In the genomic region with DNA sequence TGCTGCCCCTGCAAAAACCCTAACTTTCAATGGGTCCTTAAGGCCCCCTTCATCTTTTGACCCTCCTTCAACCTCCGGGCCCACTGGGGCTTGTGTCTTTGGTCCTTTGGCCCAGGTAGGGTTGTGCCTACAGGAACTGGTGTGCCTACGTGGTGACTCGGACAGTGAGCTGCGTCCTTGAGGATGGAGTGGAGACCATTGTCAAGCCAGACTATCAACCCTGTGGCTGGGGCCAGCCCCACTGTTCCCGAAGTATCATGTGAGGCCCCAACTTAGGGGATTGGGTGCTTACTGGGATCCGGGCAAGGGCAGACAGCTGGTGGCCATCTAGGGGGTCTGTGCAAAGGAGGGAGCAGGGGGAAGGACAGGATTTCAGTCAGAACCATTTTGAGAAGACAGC, we compare ENCODE assay signal across 9 mouse cellular contexts. TPM values are rescaled to one million over a fixed set of nuclear protein-coding genes. Genes with fewer than 3 reads are reported as not detected.
A peak's percentile ranks its signal among the peaks of the same experiment; 100 is the strongest.
DNase-seq lines count a peak whose midpoint lies in the region; ATAC-seq lines count a peak whose summit lies in the region.
"Had no signal": no experiment of that assay in that cellular context is flagged by ENCODE, and none has a peak within 500 bp of the region (broad histone marks: within the 10 kb centered on the region; RNA-seq: fewer than 3 reads in every experiment).

No protein-coding gene starts in this region.

- no peaks in the 10 kb centered on the region for H3K9me3 ChIP-seq in kidney, embryonic 14.5 days (ENCODE audit: control insufficient read depth, low read length)
- H3K9me3 ChIP-seq in forebrain, embryonic 14.5 days (replicated peaks; ENCODE audit: control insufficient read depth, low read length): no peaks in the 10 kb centered on the region
- H3K9me3 ChIP-seq in liver, embryonic 11.5 days (ENCODE audit: control insufficient read depth, low read length): no peaks in the 10 kb centered on the region
- H3K9me3 ChIP-seq: G1E had no signal

- no peaks in the 10 kb centered on the region for H3K27me3 ChIP-seq in kidney, embryonic 14.5 days (ENCODE audit: control insufficient read depth, insufficient read depth, low read length)
- H3K27me3 ChIP-seq in forebrain, embryonic 14.5 days (replicated peaks; ENCODE audit: control insufficient read depth, insufficient read depth, low read length): no peaks in the 10 kb centered on the region
- H3K27me3 ChIP-seq in liver, embryonic 11.5 days (replicated peaks; ENCODE audit: control insufficient read depth, insufficient read depth, low read length): no peaks in the 10 kb centered on the region

- H3K4me3 ChIP-seq in kidney, embryonic 14.5 days (ENCODE audit: low read length): peak overlapping the region; percentile 60
- peak overlapping the region; percentile 55 for H3K4me3 ChIP-seq in brown adipose tissue, adult 24 weeks (ENCODE audit: insufficient read depth, low read depth, low read length)
- no peak overlapping the region for H3K4me3 ChIP-seq in forebrain, embryonic 14.5 days (ENCODE audit: low read depth, low read length)
- peak overlapping the region; percentile 65 for H3K4me3 ChIP-seq in liver, embryonic 11.5 days (ENCODE audit: low read depth, low read length)

- DNase-seq in kidney, adult 18-20 months: no peak
- no peak for DNase-seq in forebrain, embryonic 14.5 days (ENCODE audit: low spot score)
- no peak for DNase-seq in liver, embryonic 11.5 days (ENCODE audit: low spot score)
- DNase-seq in frontal cortex, postnatal 36 days (ENCODE audit: low spot score in 2 of 2): no peak
- DNase-seq in testis, postnatal 14 days (ENCODE audit: low spot score): no peak
- no peak for DNase-seq in urinary bladder, adult 18-20 months (ENCODE audit: low spot score in 2 of 2)

- peak overlapping the region; percentile 96; the same call in 1 of the 2 replicates for H3K27ac ChIP-seq in kidney, embryonic 14.5 days (ENCODE audit: low read depth, low read length)
- H3K27ac ChIP-seq in brown adipose tissue, adult 24 weeks (replicated peaks; ENCODE audit: low read depth, low read length): peak overlapping the region; percentile 79
- no peak overlapping the region for H3K27ac ChIP-seq in forebrain, embryonic 14.5 days (ENCODE audit: low read depth, low read length)
- H3K27ac ChIP-seq in liver, embryonic 11.5 days (ENCODE audit: low read depth, low read length): peak overlapping the region; percentile 84

- H3K4me1 ChIP-seq in kidney, embryonic 14.5 days (ENCODE audit: control insufficient read depth, insufficient read depth, low read length): peaks cover 50% of the 10 kb centered on the region
- H3K4me1 ChIP-seq in brown adipose tissue, adult 24 weeks (ENCODE audit: control insufficient read depth, insufficient read depth, insufficient read length, low read length): peaks cover 38% of the 10 kb centered on the region
- peaks cover 13% of the 10 kb centered on the region for H3K4me1 ChIP-seq in forebrain, embryonic 14.5 days (ENCODE audit: control insufficient read depth, insufficient read depth, low read length)
- peaks cover 59% of the 10 kb centered on the region for H3K4me1 ChIP-seq in liver, embryonic 11.5 days (replicated peaks; ENCODE audit: control insufficient read depth, insufficient read depth, low read length)

- H3K9ac ChIP-seq in kidney, embryonic 14.5 days (ENCODE audit: low read depth, low read length): peak overlapping the region; percentile 74
- peak overlapping the region; percentile 29; the same call in 1 of the 2 replicates for H3K9ac ChIP-seq in forebrain, embryonic 14.5 days (ENCODE audit: low read length)
- peak overlapping the region; percentile 73 for H3K9ac ChIP-seq in liver, embryonic 11.5 days (ENCODE audit: low read depth, low read length)

- H3K4me2 ChIP-seq in kidney, embryonic 14.5 days (replicated peaks; ENCODE audit: low read depth, low read length): peak overlapping the region; percentile 61
- H3K4me2 ChIP-seq in forebrain, embryonic 14.5 days (ENCODE audit: low read length): 0 out of 2 replicates have a peak overlapping the region, but pooled peaks have one; percentile 3
- peak overlapping the region; percentile 67 for H3K4me2 ChIP-seq in liver, embryonic 11.5 days

- H3K36me3 ChIP-seq in kidney, embryonic 14.5 days (ENCODE audit: control insufficient read depth, insufficient read depth, low read length): peaks cover 33% of the 10 kb centered on the region
- H3K36me3 ChIP-seq in forebrain, embryonic 14.5 days (ENCODE audit: control insufficient read depth, insufficient read depth, low read length): no peaks in the 10 kb centered on the region
- H3K36me3 ChIP-seq in liver, embryonic 11.5 days (ENCODE audit: control insufficient read depth, insufficient read depth, low read length): peaks cover 19% of the 10 kb centered on the region
- H3K36me3 ChIP-seq: G1E had no signal

- ATAC-seq in kidney, embryonic 14.5 days (ENCODE audit: low FRiP score, low TSS enrichment): no peak
- no peak for ATAC-seq in forebrain, embryonic 14.5 days
- ATAC-seq in liver, embryonic 11.5 days (replicated peaks; ENCODE audit: low FRiP score): no peak

- 59% methylated on average over 6 of the region's 6 CpGs for WGBS in kidney, embryonic 14.5 days
- WGBS in forebrain, embryonic 14.5 days: 84% methylated on average over 6 of the region's 6 CpGs
- 36% methylated on average over 6 of the region's 6 CpGs for WGBS in liver, embryonic 11.5 days

RNA-seq across cellular contexts. Expression of gene Emilin1, which starts 1.6 kb away (rescaled TPM):
- 170 and 191 TPM in 2 replicates for polyA plus RNA-seq in kidney, embryonic 14.5 days (2014; fragmentation: Nextera tagmentation; extraction: Ambion mirVana)
- 2.4 and 3.6 TPM in 2 replicates for polyA plus RNA-seq in brown adipose tissue, adult 24 weeks (2012; ENCODE audit: insufficient read depth, insufficient read length, missing spikeins)
- 8.6 and 11.6 TPM in 2 replicates for polyA plus RNA-seq in forebrain, embryonic 14.5 days (2014; fragmentation: Nextera tagmentation; extraction: Ambion mirVana)
- polyA plus RNA-seq in liver, embryonic 11.5 days (2014; fragmentation: Nextera tagmentation; extraction: Ambion mirVana): 89.5 and 95.1 TPM in 2 replicates

RNA-seq across cellular contexts. Expression of gene Khk, which starts 6.4 kb away (rescaled TPM):
- 29.7 and 31.4 TPM in 2 replicates for polyA plus RNA-seq in kidney, embryonic 14.5 days (2014; fragmentation: Nextera tagmentation; extraction: Ambion mirVana)
- polyA plus RNA-seq in brown adipose tissue, adult 24 weeks (2012; ENCODE audit: insufficient read depth, insufficient read length, missing spikeins): 27.8 and 28.8 TPM in 2 replicates
- polyA plus RNA-seq in forebrain, embryonic 14.5 days (2014; fragmentation: Nextera tagmentation; extraction: Ambion mirVana): 8.3 and 11.2 TPM in 2 replicates
- 58.6 and 60.2 TPM in 2 replicates for polyA plus RNA-seq in liver, embryonic 11.5 days (2014; fragmentation: Nextera tagmentation; extraction: Ambion mirVana)

RNA-seq across cellular contexts. Expression of gene Ost4, which starts 7.3 kb away (rescaled TPM):
- polyA plus RNA-seq in kidney, embryonic 14.5 days (2014; fragmentation: Nextera tagmentation; extraction: Ambion mirVana): 500 and 653 TPM in 2 replicates
- polyA plus RNA-seq in brown adipose tissue, adult 24 weeks (2012; ENCODE audit: insufficient read depth, insufficient read length, missing spikeins): 357 and 467 TPM in 2 replicates
- polyA plus RNA-seq in forebrain, embryonic 14.5 days (2014; fragmentation: Nextera tagmentation; extraction: Ambion mirVana): 265 and 340 TPM in 2 replicates
- polyA plus RNA-seq in liver, embryonic 11.5 days (2014; fragmentation: Nextera tagmentation; extraction: Ambion mirVana): 467 and 501 TPM in 2 replicates

RNA-seq across cellular contexts. Expression of gene Agbl5, which starts 26.4 kb away (rescaled TPM):
- polyA plus RNA-seq in kidney, embryonic 14.5 days (2014; fragmentation: Nextera tagmentation; extraction: Ambion mirVana): 19.5 and 27.1 TPM in 2 replicates
- polyA plus RNA-seq in brown adipose tissue, adult 24 weeks (2012; ENCODE audit: insufficient read depth, insufficient read length, missing spikeins): 1.7 and 2.9 TPM in 2 replicates
- 18.9 and 22.1 TPM in 2 replicates for polyA plus RNA-seq in forebrain, embryonic 14.5 days (2014; fragmentation: Nextera tagmentation; extraction: Ambion mirVana)
- 12.4 and 14.4 TPM in 2 replicates for polyA plus RNA-seq in liver, embryonic 11.5 days (2014; fragmentation: Nextera tagmentation; extraction: Ambion mirVana)

RNA-seq across cellular contexts. Expression of gene Cgref1, which starts 30.5 kb away (rescaled TPM):
- polyA plus RNA-seq in kidney, embryonic 14.5 days (2014; fragmentation: Nextera tagmentation; extraction: Ambion mirVana): 7.5 and 10.4 TPM in 2 replicates
- 1.0 TPM in 1 of 2 replicates, not detected in the other for polyA plus RNA-seq in brown adipose tissue, adult 24 weeks (2012; ENCODE audit: insufficient read depth, insufficient read length, missing spikeins)
- 21.4 and 26.2 TPM in 2 replicates for polyA plus RNA-seq in forebrain, embryonic 14.5 days (2014; fragmentation: Nextera tagmentation; extraction: Ambion mirVana)
- polyA plus RNA-seq in liver, embryonic 11.5 days (2014; fragmentation: Nextera tagmentation; extraction: Ambion mirVana): 5.4 and 8.2 TPM in 2 replicates
- polyA plus RNA-seq: G1E had no signal

Comparison
In these comparisons a context has a peak if more than half of its experiments do, and no peak if none do; other contexts are left out.
1. H3K4me2 ChIP-seq: peak in every context shown above with its lines; median percentile 67 in liver, embryonic 11.5 days; 61 in kidney, embryonic 14.5 days; 3 in forebrain, embryonic 14.5 days.